Mouse (Mus musculus) frontal cortex, postnatal 14 days (tissue): ENCODE measurements around the gene Whamm.

Source experiments
- DNase-seq, 2 experiments: peaks; one replicate each; pipeline ENCODE4 v3.0.0; 2022; ENCODE audit warnings: low spot score in 2 of 2

The Whamm gene

DNA sequence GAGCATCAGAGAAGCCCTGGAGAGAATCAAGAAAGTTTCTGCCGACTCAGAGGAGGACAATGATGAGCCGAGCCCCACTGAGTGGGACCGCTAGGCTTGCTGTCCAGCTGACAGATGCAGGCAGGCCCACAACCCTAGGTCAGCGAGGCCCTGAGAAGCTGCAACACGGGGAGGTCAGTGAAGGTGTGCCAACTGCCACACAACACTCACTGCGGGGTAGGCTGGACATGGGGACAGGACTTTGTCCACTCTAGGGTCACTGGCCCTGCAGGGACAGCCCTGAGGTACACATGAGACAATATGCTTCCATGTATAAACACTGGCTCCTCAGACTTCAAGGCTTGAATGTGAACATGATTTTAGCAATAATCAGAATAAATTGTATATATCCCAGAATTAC is 25.0 kb downstream of the Whamm start:
- no peak for DNase-seq

- no peak for DNase-seq
These were observed 26.6 kb downstream of the Whamm start for GRCm38 (mm10) chr7:81597660-81598059.

GRCm38 (mm10) chr7:81599379-81600280 is 28.6 kb downstream of the Whamm start:
- DNase-seq, result no peak

DNA sequence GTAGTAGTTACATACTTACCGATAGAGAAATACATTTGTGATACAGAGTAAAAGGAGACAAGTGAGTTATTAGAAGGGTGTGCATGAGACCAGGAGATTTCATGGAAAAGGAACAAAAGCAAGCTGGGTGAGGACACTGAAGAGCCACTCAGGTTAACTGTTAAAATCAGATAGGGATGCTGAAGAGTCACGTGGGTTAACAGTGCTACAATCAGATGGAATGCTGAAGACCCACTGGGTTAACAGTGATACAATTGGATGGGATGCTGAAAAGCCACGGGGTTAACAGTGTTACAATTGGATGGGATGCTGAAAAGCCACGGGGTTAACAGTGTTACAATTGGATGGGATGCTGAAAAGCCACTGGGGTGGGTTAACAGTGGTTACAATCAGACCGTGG is 33.9 kb downstream of the Whamm start:
- no peak for DNase-seq

DNA sequence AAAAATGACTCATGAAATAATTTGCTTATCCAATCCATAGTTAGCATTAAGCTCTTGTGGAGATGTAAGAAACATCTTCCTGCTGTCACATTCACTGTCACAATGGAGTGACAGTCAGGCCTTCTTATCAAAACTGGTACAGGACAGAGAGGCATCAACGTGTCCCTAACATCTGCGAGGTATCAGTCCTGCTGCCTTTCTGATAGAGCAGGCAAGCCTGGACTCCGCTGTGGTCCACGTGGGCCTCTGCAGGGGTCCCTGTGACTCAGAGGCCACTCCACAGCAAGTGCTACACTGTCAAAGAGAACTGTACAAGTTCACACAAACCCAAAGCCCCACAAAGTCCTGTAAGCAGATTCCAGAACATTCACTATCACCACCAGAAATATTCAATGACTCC is 34.4 kb downstream of the Whamm start:
- DNase-seq, result no peak

DNA sequence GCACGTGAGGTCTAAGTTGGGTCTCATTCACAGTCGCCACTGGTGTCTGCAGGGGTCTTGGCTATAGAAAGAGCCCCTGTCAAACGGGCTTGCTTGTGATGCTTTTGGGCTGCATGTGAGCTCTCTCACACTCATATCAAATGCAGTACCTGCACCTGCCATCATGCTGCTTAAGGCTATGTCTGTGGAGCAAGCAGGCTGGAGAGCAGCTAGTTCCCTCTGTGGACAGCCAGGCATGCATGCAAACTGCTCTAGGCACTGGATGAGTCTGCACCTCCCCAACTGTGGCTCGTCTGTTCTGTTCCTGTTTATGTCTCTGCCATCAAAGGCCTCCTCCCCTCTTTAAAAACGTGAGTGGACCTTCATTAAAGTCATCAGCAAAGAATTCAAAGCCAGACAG is 35.4 kb downstream of the Whamm start:
- no peak for DNase-seq

GRCm38 (mm10) chr7:81610125-81610524 is 39.1 kb downstream of the Whamm start:
- DNase-seq, result no peak

GRCm38 (mm10) chr7:81612856-81613635 is 42.0 kb downstream of the Whamm start:
- DNase-seq, result no peak

- DNase-seq, result no peak
These were observed 44.0 kb downstream of the Whamm start for GRCm38 (mm10) chr7:81615031-81615430.

- DNase-seq, result no peak
These were observed 51.7 kb downstream of the Whamm start for GRCm38 (mm10) chr7:81622793-81623192.

GRCm38 (mm10) chr7:81623767-81624166 is 52.7 kb downstream of the Whamm start:
- no peak for DNase-seq

DNA sequence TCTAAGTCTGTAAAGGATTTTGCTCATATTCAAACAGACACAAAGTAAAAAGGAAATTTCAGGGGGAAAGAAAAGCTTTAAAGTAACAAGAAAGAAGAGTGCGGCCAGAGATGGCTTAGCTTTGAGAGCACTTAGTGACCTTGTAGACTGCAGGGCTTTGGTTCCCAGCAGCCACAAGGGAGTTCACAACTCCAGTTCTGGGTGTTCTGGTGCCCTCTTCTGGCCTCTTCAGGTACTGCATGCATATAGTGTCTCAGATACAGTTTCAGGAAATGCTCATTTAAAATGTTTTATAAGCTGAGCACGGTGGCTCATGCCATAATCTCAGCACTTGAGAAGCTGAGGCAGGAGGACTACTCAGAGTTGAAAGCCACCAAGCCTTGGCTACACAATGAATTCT is 55.4 kb downstream of the Whamm start:
- DNase-seq, result no peak

GRCm38 (mm10) chr7:81631261-81631660 is 60.2 kb downstream of the Whamm start:
- no peak for DNase-seq

DNA sequence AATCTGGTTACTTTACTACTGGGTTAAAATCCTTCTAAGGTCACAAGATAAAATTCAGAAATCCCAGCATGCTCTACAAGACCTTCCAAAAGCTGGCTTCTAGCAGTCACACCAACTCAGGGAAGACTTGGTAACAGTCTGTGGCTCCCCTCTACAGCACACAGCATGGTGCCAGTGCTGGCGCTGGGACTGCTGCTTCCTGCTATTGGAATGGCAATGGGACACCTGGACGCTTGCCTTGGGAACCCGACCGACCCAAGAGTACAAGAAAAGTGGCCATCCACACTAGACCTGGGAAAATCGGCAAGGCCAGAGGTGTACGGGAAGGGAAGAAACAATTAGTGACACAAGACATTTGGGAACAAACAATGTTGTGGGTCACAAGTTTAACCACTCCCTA is 61.5 kb downstream of the Whamm start:
- DNase-seq, result no peak

DNA sequence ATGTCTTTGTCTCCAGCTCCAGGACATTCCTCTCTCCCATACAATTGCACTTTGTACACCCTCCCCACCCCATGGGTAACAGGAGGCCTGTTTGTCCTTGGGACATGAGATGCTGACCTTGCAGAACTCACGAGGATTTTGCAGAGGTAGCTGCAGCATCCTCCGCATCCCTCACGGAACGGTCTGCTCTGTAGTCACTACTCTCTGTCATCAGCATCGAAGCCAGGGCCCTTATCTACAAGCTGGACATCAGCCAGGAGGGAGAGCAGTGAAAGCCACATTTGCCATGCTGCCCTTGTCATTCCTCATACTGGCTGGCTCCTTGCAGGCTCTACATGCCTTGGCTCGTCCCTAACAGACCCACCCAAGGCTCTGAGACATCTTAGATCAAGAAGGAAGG is 70.0 kb downstream of the Whamm start:
- no peak for DNase-seq

GRCm38 (mm10) chr7:81644551-81645235 is 73.6 kb downstream of the Whamm start:
- no peak for DNase-seq
